In genomic region chr6:91157237-91157570, GRCm38 (mm10) we compare ENCODE assay signal across 8 mouse cellular contexts. TPM values are rescaled to one million over a fixed set of nuclear protein-coding genes. Genes with fewer than 3 reads are reported as not detected.
A peak's percentile ranks its signal among the peaks of the same experiment; 100 is the strongest.
DNase-seq lines count a peak whose midpoint lies in the region; ATAC-seq and TF ChIP-seq lines count a peak whose summit lies in the region.

No protein-coding gene starts in this region.

- 0 out of 2 replicates have a peak, but pooled peaks have one; percentile 0 for ATAC-seq in neural tube, embryonic 11.5 days (ENCODE audit: insufficient read depth, low FRiP score, low TSS enrichment)
- no peak for ATAC-seq in limb, embryonic 14.5 days (ENCODE audit: low FRiP score, low read depth)
- no peak for ATAC-seq in stomach, embryonic 16.5 days (ENCODE audit: insufficient read depth, low FRiP score)

- peak overlapping the region; percentile 76 for H3K9ac ChIP-seq in neural tube, embryonic 11.5 days (ENCODE audit: low read length)
- H3K9ac ChIP-seq in limb, embryonic 14.5 days (ENCODE audit: low read depth, low read length, severe bottlenecking) = peak overlapping the region; percentile 71
- H3K9ac ChIP-seq in stomach, embryonic 16.5 days (ENCODE audit: low read length) = peak overlapping the region; percentile 84

- no peaks in the 10 kb centered on the region for H3K27me3 ChIP-seq in neural tube, embryonic 11.5 days (ENCODE audit: control insufficient read depth, insufficient read depth, low read length)
- H3K27me3 ChIP-seq in limb, embryonic 14.5 days (ENCODE audit: control insufficient read depth, insufficient read depth, low read length) = no peaks in the 10 kb centered on the region
- no peaks in the 10 kb centered on the region for H3K27me3 ChIP-seq in stomach, embryonic 16.5 days (ENCODE audit: control insufficient read depth, insufficient read depth, low read length)

- 34% methylated on average over 5 of the region's 6 CpGs for WGBS in neural tube, embryonic 11.5 days
- WGBS in limb, embryonic 14.5 days = 10% methylated on average over 5 of the region's 6 CpGs
- 29% methylated on average over 6 of the region's 6 CpGs for WGBS in stomach, embryonic 16.5 days

- peak overlapping the region; percentile 61 for H3K4me3 ChIP-seq in neural tube, embryonic 11.5 days (ENCODE audit: low read depth, low read length)
- peak overlapping the region; percentile 64 for H3K4me3 ChIP-seq in limb, embryonic 14.5 days (replicated peaks; ENCODE audit: low read length)
- peak overlapping the region; percentile 74 for H3K4me3 ChIP-seq in stomach, embryonic 16.5 days (replicated peaks; ENCODE audit: low read length)

- TF ChIP-seq POLR2A in limb, embryonic 14.5 days (IDR thresholded peaks at IDR 0.05; ENCODE audit: borderline replicate concordance, extremely low read depth, insufficient read depth, insufficient read length) = no peak

- DNase-seq in embryo, embryonic 10.5 days (ENCODE audit: low spot score) = peak; percentile 61
- DNase-seq in embryo, embryonic 11 days = no peak
- no peak for DNase-seq in neural tube, embryonic 11.5 days (ENCODE audit: low spot score)
- DNase-seq in neural tube, embryonic 10.5 days (ENCODE audit: extremely low spot score, low spot score) = no peak
- DNase-seq in limb, embryonic 14.5 days (ENCODE audit: low spot score) = no peak
- DNase-seq in cerebellum, postnatal 25 days = no peak
- no peak for DNase-seq in ovary, adult 18-20 months (ENCODE audit: low spot score)

- H3K36me3 ChIP-seq in neural tube, embryonic 11.5 days (ENCODE audit: control insufficient read depth, insufficient read depth, low read length) = no peaks in the 10 kb centered on the region
- 0 out of 2 replicates have a peak, but pooled peaks cover 3% of the 10 kb centered on the region for H3K36me3 ChIP-seq in limb, embryonic 14.5 days (ENCODE audit: control insufficient read depth, insufficient read depth, low read length)
- H3K36me3 ChIP-seq in stomach, embryonic 16.5 days (ENCODE audit: control insufficient read depth, insufficient read depth, low read length) = no peaks in the 10 kb centered on the region

- no peak overlapping the region for H3K27ac ChIP-seq in neural tube, embryonic 11.5 days (ENCODE audit: low read depth, low read length)
- peak overlapping the region; percentile 82 for H3K27ac ChIP-seq in limb, embryonic 14.5 days (replicated peaks; ENCODE audit: low read depth, low read length)
- H3K27ac ChIP-seq in stomach, embryonic 16.5 days (ENCODE audit: low read length) = peak overlapping the region; percentile 23; the same call in 1 of the 2 replicates

- peak overlapping the region; percentile 84 for H3K4me2 ChIP-seq in neural tube, embryonic 11.5 days (ENCODE audit: low read depth)
- H3K4me2 ChIP-seq in limb, embryonic 14.5 days (replicated peaks; ENCODE audit: low read depth, low read length, severe bottlenecking) = peak overlapping the region; percentile 72
- peak overlapping the region; percentile 80 for H3K4me2 ChIP-seq in stomach, embryonic 16.5 days (ENCODE audit: low read depth, low read length)

- no peaks in the 10 kb centered on the region for H3K9me3 ChIP-seq in neural tube, embryonic 11.5 days (ENCODE audit: control insufficient read depth, low read length)
- no peaks in the 10 kb centered on the region for H3K9me3 ChIP-seq in limb, embryonic 14.5 days (ENCODE audit: control insufficient read depth, low read length)
- H3K9me3 ChIP-seq in stomach, embryonic 16.5 days (replicated peaks; ENCODE audit: control insufficient read depth, low read length) = no peaks in the 10 kb centered on the region

- peaks cover 23% of the 10 kb centered on the region for H3K4me1 ChIP-seq in neural tube, embryonic 11.5 days (ENCODE audit: control insufficient read depth, insufficient read depth, low read length)
- peaks cover 42% of the 10 kb centered on the region for H3K4me1 ChIP-seq in limb, embryonic 14.5 days (ENCODE audit: control insufficient read depth, insufficient read depth, low read length)
- peaks cover 25% of the 10 kb centered on the region for H3K4me1 ChIP-seq in stomach, embryonic 16.5 days (ENCODE audit: control insufficient read depth, insufficient read depth, low read length)

RNA-seq across cellular contexts. Expression of gene Hdac11, which starts 0.7 kb away (rescaled TPM):
- 13.4 and 15.0 TPM in 2 replicates for polyA plus RNA-seq in neural tube, embryonic 11.5 days (2014; fragmentation: Nextera tagmentation; extraction: Ambion mirVana)
- 43.9 and 46.0 TPM in 2 replicates for polyA plus RNA-seq in limb, embryonic 14.5 days (2012; rRNA removed)
- polyA plus RNA-seq in limb, embryonic 14.5 days (2014; fragmentation: Nextera tagmentation; extraction: Ambion mirVana) = 18.1 and 18.5 TPM in 2 replicates
- 8.3 and 12.3 TPM in 2 replicates for polyA plus RNA-seq in stomach, embryonic 16.5 days (2015; fragmentation: Nextera tagmentation; extraction: Ambion mirVana)

RNA-seq across cellular contexts. Expression of gene Nup210, which starts 40.6 kb away (rescaled TPM):
- polyA plus RNA-seq in neural tube, embryonic 11.5 days (2014; fragmentation: Nextera tagmentation; extraction: Ambion mirVana) = 16.4 and 18.3 TPM in 2 replicates
- polyA plus RNA-seq in limb, embryonic 14.5 days (2012; rRNA removed) = 18.9 and 23.7 TPM in 2 replicates
- polyA plus RNA-seq in limb, embryonic 14.5 days (2014; fragmentation: Nextera tagmentation; extraction: Ambion mirVana) = 12.4 and 12.6 TPM in 2 replicates
- polyA plus RNA-seq in stomach, embryonic 16.5 days (2015; fragmentation: Nextera tagmentation; extraction: Ambion mirVana) = 12.8 and 12.9 TPM in 2 replicates

RNA-seq across cellular contexts. Expression of gene Fbln2, which starts 55.1 kb away (rescaled TPM):
- polyA plus RNA-seq in neural tube, embryonic 11.5 days (2014; fragmentation: Nextera tagmentation; extraction: Ambion mirVana) = 28.4 and 28.8 TPM in 2 replicates
- 294 and 404 TPM in 2 replicates for polyA plus RNA-seq in limb, embryonic 14.5 days (2012; rRNA removed)
- polyA plus RNA-seq in limb, embryonic 14.5 days (2014; fragmentation: Nextera tagmentation; extraction: Ambion mirVana) = 219 and 254 TPM in 2 replicates
- polyA plus RNA-seq in stomach, embryonic 16.5 days (2015; fragmentation: Nextera tagmentation; extraction: Ambion mirVana) = 63.0 TPM in 2 replicates
